Mouse (Mus musculus): ENCODE results near the gene Pik3cb. TPM values are rescaled to one million over a fixed set of nuclear protein-coding genes. Genes with fewer than 3 reads are reported as not detected.

Gene Pik3cb
- polyA plus RNA-seq, 1 experiment from 2014 or later: 1.8 TPM

DNA sequence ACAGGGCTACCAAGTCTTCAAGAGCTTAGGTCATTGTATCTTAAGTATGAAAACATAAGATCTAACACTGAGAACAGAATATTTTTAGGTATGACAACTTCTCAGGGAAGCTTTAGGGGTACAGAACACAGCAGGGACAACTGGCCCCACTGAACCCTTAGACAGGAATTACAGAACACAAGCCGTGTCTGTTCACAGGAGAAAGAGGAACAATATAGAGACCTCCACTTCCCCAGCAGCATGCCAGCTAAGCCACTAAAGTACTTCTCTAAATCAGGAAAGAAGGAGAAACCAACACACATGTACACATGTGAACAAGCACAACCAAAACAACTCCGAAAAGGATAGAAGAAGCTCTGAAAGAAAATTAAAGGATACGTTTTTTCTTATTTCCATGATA is 30.8 kb downstream of the Pik3cb start:
- no peak overlapping the region for H3K27ac ChIP-seq (ENCODE audit: low read length)
- H3K9ac ChIP-seq (ENCODE audit: low read depth, low read length): no peak overlapping the region
- H3K9me3 ChIP-seq (replicated peaks; ENCODE audit: control insufficient read depth, low read length): no peaks in the 10 kb centered on the region
- H3K4me3 ChIP-seq (ENCODE audit: low read depth, low read length): no peak overlapping the region
- ATAC-seq (ENCODE audit: low read depth): no peak; the same call in 1 of the 2 replicates
- no peaks in the 10 kb centered on the region for H3K4me1 ChIP-seq (ENCODE audit: control insufficient read depth, low read depth, low read length)
- 32% methylated on average over 3 of the region's 3 CpGs for WGBS (ENCODE audit: insufficient replicate concordance)
- H3K36me3 ChIP-seq (ENCODE audit: control insufficient read depth, insufficient read depth): peaks cover 10% of the 10 kb centered on the region
- no peaks in the 10 kb centered on the region for H3K27me3 ChIP-seq (ENCODE audit: control insufficient read depth, insufficient read depth, low read depth, low read length)
- no peak overlapping the region for H3K4me2 ChIP-seq (ENCODE audit: low read depth, low read length)

DNA sequence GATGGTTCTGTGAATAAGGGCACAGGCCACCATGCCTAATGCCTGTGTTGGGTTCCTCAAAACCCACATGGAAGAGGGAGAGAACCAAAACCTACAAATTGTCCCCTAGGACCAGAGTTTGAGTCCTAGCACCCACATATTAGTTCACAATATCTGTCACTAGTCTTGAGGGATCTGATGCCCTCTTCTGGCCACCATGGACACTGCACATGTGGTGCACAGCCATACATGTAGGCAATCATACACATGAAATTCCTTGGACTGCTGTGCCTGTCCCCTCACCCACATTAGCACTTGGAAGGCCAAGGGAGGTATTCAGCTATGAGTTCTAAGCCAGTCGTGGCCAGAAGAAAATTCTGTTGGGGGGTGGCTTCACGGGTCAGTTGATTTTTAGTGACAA is 36.0 kb downstream of the Pik3cb start:
- peaks cover 4% of the 10 kb centered on the region for H3K4me1 ChIP-seq (ENCODE audit: control insufficient read depth, low read depth, low read length)
- no peak for ATAC-seq (ENCODE audit: low read depth)
- peaks cover 16% of the 10 kb centered on the region for H3K36me3 ChIP-seq (ENCODE audit: control insufficient read depth, insufficient read depth)
- no peaks in the 10 kb centered on the region for H3K9me3 ChIP-seq (replicated peaks; ENCODE audit: control insufficient read depth, low read length)
- 70% methylated on average over 2 of the region's 2 CpGs for WGBS (ENCODE audit: insufficient replicate concordance)
- no peak overlapping the region for H3K9ac ChIP-seq (ENCODE audit: low read depth, low read length)
- no peak overlapping the region for H3K4me2 ChIP-seq (ENCODE audit: low read depth, low read length)
- no peak overlapping the region for H3K27ac ChIP-seq (ENCODE audit: low read length)
- no peaks in the 10 kb centered on the region for H3K27me3 ChIP-seq (ENCODE audit: control insufficient read depth, insufficient read depth, low read depth, low read length)
- H3K4me3 ChIP-seq (ENCODE audit: low read depth, low read length): no peak overlapping the region

DNA sequence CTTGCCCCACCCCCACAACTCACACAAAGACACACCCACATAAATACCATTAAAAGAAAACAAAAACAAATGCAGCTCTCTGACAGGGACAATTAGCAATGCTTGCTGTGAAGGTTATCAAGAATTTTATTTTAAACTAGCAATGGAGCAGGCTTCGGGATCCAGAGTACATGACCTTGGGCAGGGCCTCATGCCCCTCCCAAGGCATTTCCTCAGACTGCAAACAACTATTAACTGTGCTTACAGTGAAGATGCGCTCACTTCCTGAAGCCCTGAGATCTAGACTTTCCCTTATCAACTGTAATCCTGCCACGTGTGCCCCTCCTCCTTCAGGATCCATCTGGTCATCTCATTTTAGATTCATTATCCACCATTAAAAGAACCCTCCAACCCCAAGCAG is 36.6 kb downstream of the Pik3cb start:
- WGBS (ENCODE audit: insufficient replicate concordance): 42% methylated on average over 3 of the region's 3 CpGs
- no peak overlapping the region for H3K9ac ChIP-seq (ENCODE audit: low read depth, low read length)
- H3K27me3 ChIP-seq (ENCODE audit: control insufficient read depth, insufficient read depth, low read depth, low read length): no peaks in the 10 kb centered on the region
- no peak for ATAC-seq (ENCODE audit: low read depth)
- no peaks in the 10 kb centered on the region for H3K9me3 ChIP-seq (replicated peaks; ENCODE audit: control insufficient read depth, low read length)
- no peak overlapping the region for H3K4me2 ChIP-seq (ENCODE audit: low read depth, low read length)
- H3K27ac ChIP-seq (ENCODE audit: low read length): no peak overlapping the region
- no peak overlapping the region for H3K4me3 ChIP-seq (ENCODE audit: low read depth, low read length)
- H3K4me1 ChIP-seq (ENCODE audit: control insufficient read depth, low read depth, low read length): peaks cover 5% of the 10 kb centered on the region
- peaks cover 16% of the 10 kb centered on the region for H3K36me3 ChIP-seq (ENCODE audit: control insufficient read depth, insufficient read depth)

DNA sequence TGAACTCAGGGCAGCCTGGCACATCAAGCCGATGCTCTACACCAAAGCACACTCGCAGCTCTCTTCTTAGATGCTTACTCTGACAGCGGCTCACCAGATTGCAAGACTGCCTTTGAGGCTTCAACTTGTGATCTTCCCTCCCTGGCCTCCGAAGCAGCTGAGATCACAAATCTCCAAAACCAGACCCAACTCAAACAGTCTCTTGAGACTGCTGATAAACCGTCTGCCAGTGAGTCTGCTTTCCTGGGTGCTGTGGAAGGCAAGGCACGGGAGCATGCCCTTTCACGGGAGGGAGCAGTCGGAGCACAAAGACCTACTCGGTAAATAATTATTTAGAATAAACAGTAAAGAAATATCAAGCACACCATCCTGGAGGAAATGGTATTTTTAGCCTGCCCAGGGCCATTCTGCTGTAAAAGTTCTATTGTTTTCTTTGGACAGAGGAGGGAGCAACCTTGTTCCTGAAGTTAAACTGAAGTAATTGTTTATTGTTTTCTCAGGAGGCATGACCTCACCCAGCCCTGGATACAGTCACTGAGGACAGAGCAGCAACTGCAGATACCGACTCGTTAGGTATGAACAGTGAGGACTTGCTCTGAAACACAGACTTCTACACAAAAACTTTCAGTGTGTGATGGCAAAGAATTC is 41.8 kb downstream of the Pik3cb start:
- Histone ChIP-seq H3K27me3 (ENCODE audit: control insufficient read depth, insufficient read depth, low read depth, low read length) (no peaks in the 10 kb centered on the region), H3K4me1 (ENCODE audit: control insufficient read depth, low read depth, low read length) (peaks cover 12% of the 10 kb centered on the region), H3K4me3 (ENCODE audit: low read depth, low read length) (no peak overlapping the region), H3K9me3 (replicated peaks; ENCODE audit: control insufficient read depth, low read length) (no peaks in the 10 kb centered on the region), H3K4me2 (ENCODE audit: low read depth, low read length) (no peak overlapping the region), H3K27ac (ENCODE audit: low read length) (no peak overlapping the region), H3K9ac (ENCODE audit: low read depth, low read length) (no peak overlapping the region), H3K36me3 (ENCODE audit: control insufficient read depth, insufficient read depth) (peaks cover 5% of the 10 kb centered on the region; the same call in 1 of the 2 replicates)
- 21% methylated on average over 11 of the region's 11 CpGs for WGBS (ENCODE audit: insufficient replicate concordance)
- ATAC-seq (ENCODE audit: low read depth): peak; percentile 59

DNA sequence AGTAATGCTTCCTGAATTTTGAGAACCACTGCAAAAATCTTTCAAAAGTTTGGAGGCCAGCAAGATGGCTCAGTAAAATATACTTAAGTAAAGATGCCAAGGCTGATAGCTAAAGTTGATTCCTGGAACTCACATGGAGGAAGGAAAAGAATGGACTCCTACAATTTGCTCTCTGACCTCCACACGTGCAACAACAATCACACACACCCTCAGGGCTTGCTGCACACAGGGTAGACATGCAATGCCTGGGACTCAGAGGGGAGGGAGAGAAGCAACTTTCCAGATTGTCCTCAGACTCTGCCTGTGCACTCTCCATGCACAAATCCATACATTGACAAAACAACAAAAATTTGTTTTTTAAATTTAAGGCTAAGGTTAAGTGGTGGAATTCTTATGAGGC is 42.8 kb downstream of the Pik3cb start:
- no peak overlapping the region for H3K27ac ChIP-seq (ENCODE audit: low read length)
- H3K27me3 ChIP-seq (ENCODE audit: control insufficient read depth, insufficient read depth, low read depth, low read length): no peaks in the 10 kb centered on the region
- peaks cover 12% of the 10 kb centered on the region for H3K4me1 ChIP-seq (ENCODE audit: control insufficient read depth, low read depth, low read length)
- H3K9ac ChIP-seq (ENCODE audit: low read depth, low read length): no peak overlapping the region
- H3K36me3 ChIP-seq (ENCODE audit: control insufficient read depth, insufficient read depth): peaks cover 5% of the 10 kb centered on the region; the same call in 1 of the 2 replicates
- H3K4me3 ChIP-seq (ENCODE audit: low read depth, low read length): no peak overlapping the region
- no peak for ATAC-seq (ENCODE audit: low read depth)
- 35% methylated on average over 1 of the region's 1 CpGs for WGBS (ENCODE audit: insufficient replicate concordance)
- H3K9me3 ChIP-seq (replicated peaks; ENCODE audit: control insufficient read depth, low read length): no peaks in the 10 kb centered on the region
- no peak overlapping the region for H3K4me2 ChIP-seq (ENCODE audit: low read depth, low read length)

DNA sequence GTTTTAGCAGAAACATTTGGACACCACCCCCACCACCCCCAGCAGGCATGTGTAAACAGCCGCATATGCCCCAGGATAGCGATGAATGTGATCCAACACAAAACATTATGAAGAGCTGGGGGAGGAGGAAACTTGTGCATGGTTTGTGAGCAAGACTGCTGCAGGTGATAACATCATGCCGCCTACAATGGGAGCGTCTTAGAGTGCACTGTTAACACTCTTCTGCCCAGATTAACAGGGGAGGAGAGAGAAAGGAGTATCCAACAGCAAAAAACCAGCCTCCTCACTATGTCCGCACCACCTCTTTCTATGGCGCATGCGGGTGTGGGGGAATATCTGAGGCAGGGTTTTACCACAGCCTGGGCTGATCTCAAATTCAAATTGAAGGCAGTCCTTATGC is 45.2 kb downstream of the Pik3cb start:
- ATAC-seq (ENCODE audit: low read depth): no peak
- Histone ChIP-seq H3K27ac (ENCODE audit: low read length) (no peak overlapping the region), H3K4me3 (ENCODE audit: low read depth, low read length) (no peak overlapping the region), H3K36me3 (ENCODE audit: control insufficient read depth, insufficient read depth) (peaks cover 5% of the 10 kb centered on the region; the same call in 1 of the 2 replicates), H3K9ac (ENCODE audit: low read depth, low read length) (no peak overlapping the region), H3K27me3 (ENCODE audit: control insufficient read depth, insufficient read depth, low read depth, low read length) (no peaks in the 10 kb centered on the region), H3K9me3 (replicated peaks; ENCODE audit: control insufficient read depth, low read length) (no peaks in the 10 kb centered on the region), H3K4me1 (ENCODE audit: control insufficient read depth, low read depth, low read length) (peaks cover 10% of the 10 kb centered on the region), H3K4me2 (ENCODE audit: low read depth, low read length) (no peak overlapping the region)
- 39% methylated on average over 7 of the region's 7 CpGs for WGBS (ENCODE audit: insufficient replicate concordance)

DNA sequence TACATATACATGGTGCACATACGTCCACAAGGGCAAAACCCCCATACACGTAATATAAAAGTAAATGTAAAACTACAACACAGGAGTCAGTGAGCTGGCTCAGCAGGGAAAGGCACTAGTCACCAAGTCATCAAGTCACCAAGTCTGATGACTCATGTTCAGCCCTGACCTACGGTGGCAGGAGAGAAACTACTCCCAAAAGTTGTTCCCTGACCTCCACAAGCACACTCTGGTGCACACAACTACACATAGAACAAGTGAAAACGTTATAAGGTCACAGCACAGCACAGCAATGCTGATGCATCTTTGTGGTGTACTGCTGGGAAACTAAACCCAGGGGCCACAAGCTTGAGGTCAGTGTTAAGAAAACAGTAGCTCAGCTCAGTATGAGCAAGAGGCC is 49.9 kb downstream of the Pik3cb start:
- 62% methylated on average over 4 of the region's 4 CpGs for WGBS (ENCODE audit: insufficient replicate concordance)
- no peak for ATAC-seq (ENCODE audit: low read depth)
- H3K4me1 ChIP-seq (ENCODE audit: control insufficient read depth, low read depth, low read length): peaks cover 2% of the 10 kb centered on the region; the same call in 1 of the 2 replicates

DNA sequence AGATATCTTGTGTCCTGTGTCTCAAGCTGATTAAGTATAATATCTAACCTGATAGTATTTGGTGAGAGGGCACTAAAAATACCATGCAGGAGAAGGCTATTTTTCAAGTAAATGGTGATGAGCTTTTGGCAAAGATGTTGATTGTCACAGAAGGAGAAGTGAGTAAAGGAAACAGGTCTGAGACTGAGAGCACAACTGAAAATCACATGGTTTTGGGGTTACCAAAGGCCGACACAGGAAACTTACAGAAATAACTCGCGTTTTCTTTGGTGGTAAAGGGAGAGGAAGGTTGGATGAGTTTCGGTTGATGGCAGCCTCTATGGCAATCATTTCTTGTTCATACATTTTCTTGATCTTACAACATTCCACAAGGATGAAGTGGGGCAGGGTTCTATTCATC is 50.5 kb downstream of the Pik3cb start:
- H3K4me3 ChIP-seq (ENCODE audit: low read depth, low read length): no peak overlapping the region
- H3K9ac ChIP-seq (ENCODE audit: low read depth, low read length): no peak overlapping the region
- no peak overlapping the region for H3K4me2 ChIP-seq (ENCODE audit: low read depth, low read length)
- ATAC-seq (ENCODE audit: low read depth): no peak
- H3K9me3 ChIP-seq (replicated peaks; ENCODE audit: control insufficient read depth, low read length): no peaks in the 10 kb centered on the region
- peaks cover 2% of the 10 kb centered on the region; the same call in 1 of the 2 replicates for H3K4me1 ChIP-seq (ENCODE audit: control insufficient read depth, low read depth, low read length)
- peaks cover 3% of the 10 kb centered on the region; the same call in 1 of the 2 replicates for H3K36me3 ChIP-seq (ENCODE audit: control insufficient read depth, insufficient read depth)
- WGBS (ENCODE audit: insufficient replicate concordance): 49% methylated on average over 4 of the region's 4 CpGs
- H3K27me3 ChIP-seq (ENCODE audit: control insufficient read depth, insufficient read depth, low read depth, low read length): no peaks in the 10 kb centered on the region
- no peak overlapping the region for H3K27ac ChIP-seq (ENCODE audit: low read length)

More for the DNA sequence above, 49.9 kb downstream of the Pik3cb start:
- Histone ChIP-seq H3K36me3 (ENCODE audit: control insufficient read depth, insufficient read depth) (peaks cover 3% of the 10 kb centered on the region; the same call in 1 of the 2 replicates), H3K4me2 (ENCODE audit: low read depth, low read length) (no peak overlapping the region), H3K9me3 (replicated peaks; ENCODE audit: control insufficient read depth, low read length) (no peaks in the 10 kb centered on the region), H3K9ac (ENCODE audit: low read depth, low read length) (no peak overlapping the region), H3K27me3 (ENCODE audit: control insufficient read depth, insufficient read depth, low read depth, low read length) (no peaks in the 10 kb centered on the region), H3K4me3 (ENCODE audit: low read depth, low read length) (no peak overlapping the region), H3K27ac (ENCODE audit: low read length) (no peak overlapping the region)

DNA sequence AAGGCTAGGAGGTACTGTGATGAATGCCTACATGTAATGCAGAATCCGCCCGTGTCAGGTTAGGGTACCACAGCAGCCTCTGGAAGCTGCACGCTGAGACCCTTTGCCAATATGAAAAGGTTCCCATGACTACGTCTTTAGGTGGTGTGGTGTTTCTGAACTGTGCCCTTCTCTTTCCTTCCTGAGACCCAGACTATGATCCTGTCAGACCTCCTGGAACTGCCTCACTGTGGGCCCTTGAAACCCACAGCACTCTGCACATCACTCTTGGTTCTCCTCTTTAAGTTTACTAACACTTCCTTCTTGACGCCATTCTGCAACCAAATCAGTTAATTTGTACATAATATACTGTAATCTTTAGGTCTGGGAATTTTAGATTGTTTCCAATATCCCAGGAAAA is 58.7 kb downstream of the Pik3cb start:
- no peak for ATAC-seq (ENCODE audit: low read depth)

More for the DNA sequence above, 58.7 kb downstream of the Pik3cb start:
- Histone ChIP-seq H3K4me1 (ENCODE audit: control insufficient read depth, low read depth, low read length) (no peaks in the 10 kb centered on the region), H3K9me3 (replicated peaks; ENCODE audit: control insufficient read depth, low read length) (no peaks in the 10 kb centered on the region), H3K36me3 (ENCODE audit: control insufficient read depth, insufficient read depth) (no peaks in the 10 kb centered on the region), H3K4me3 (ENCODE audit: low read depth, low read length) (no peak overlapping the region), H3K9ac (ENCODE audit: low read depth, low read length) (no peak overlapping the region), H3K27me3 (ENCODE audit: control insufficient read depth, insufficient read depth, low read depth, low read length) (no peaks in the 10 kb centered on the region), H3K27ac (ENCODE audit: low read length) (no peak overlapping the region), H3K4me2 (ENCODE audit: low read depth, low read length) (no peak overlapping the region)
- WGBS (ENCODE audit: insufficient replicate concordance): 83% methylated on average over 5 of the region's 5 CpGs

Data from liver, embryonic 16.5 days (tissue).